Mouse (Mus musculus): Measurements from ENCODE around the gene Vwa8.

Gene Vwa8

DNA sequence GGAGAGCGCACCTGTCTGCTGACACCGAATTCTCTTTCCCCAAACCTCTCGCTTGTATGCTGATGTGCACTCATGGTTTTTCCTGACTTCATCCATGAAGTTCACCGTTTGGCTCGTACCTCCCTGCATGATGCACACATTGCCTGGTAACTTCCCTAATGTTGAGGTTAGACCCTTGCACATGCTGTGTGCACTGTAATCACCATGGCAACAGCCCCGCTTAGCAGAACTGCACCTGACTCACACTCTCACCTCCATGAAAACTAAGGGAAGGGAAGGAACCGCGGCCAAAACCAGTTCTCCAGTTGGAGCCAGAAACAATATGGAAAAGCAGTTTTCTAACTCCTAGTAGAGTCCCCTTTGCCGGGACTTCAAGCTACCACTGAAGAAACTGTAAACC, 294.8 kb downstream of the Vwa8 start:
- no peak for DNase-seq (ENCODE audit: low spot score in 2 of 2)

DNA sequence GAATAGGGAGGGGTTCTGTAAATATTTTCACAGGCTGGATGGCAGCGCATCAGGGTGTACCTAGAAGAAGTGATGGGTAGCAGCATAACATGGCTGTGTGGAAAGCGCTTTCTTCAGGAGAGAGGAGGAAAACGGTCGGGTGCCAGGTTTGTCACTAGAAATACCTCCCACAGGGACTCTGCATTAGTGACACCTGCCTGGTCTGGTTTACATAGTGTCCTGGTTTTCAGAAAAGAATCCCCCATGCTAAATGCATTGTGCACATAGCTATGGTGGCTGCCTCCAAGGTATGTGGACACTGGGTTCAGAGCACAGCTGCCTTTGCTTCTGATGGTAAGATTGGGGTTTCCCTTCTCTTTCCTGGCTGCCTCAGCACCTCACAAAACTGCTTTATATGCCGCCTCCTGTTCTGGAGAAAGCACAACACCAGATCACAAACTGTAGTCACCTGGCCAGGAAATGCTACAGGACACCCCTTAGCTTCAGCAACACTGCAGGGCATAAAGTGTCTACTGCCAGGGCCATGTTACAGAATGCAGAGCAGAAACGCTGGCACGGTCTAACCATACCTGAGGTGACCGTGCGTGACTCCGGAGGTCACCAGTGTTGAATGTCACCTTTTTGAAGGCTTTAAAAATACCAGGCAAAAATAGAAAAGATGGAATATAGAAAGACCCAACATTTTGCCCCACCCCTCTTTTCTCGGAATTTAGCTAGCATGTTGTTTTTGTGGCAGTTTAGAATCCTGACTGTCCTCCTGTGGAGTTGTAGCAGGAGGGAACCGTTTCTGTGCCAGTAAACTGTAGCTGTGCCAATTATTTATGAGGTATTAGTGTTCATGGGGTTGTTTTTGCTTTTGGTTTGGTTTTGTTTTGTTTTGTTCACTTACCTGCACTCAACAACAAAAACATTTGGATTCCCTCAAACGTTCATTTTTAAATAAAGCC, 295.7 kb downstream of the Vwa8 start:
- DNase-seq (ENCODE audit: low spot score in 2 of 2): no peak

GRCm38 (mm10) chr14:79151711-79152110, 302.9 kb downstream of the Vwa8 start:
- no peak for DNase-seq (ENCODE audit: low spot score in 2 of 2)

DNA sequence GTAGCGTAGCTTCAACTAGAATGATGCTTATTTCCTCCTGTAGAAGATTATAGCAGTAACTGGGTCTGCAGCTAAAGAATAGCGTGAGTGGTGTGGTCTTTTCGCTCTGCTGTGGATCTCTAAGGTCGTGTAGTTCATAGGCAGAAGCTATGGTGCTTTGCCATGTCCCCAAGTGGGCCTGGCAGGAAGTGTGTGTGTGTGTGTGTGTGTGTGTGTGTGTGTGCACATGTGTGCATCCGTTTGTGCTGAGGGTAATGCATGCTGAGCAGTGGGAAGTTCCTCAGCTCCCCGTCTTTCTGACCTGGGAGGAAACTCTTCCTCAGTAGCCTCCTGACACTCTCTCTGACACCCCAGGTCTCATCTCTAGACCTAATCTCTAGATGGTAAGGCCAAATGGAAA, 305.0 kb downstream of the Vwa8 start:
- peak; percentile 17 to 39 for DNase-seq (ENCODE audit: low spot score in 2 of 2)

GRCm38 (mm10) chr14:79154961-79155360, 306.1 kb downstream of the Vwa8 start:
- DNase-seq (ENCODE audit: low spot score in 2 of 2): no peak

- no peak for DNase-seq (ENCODE audit: low spot score in 2 of 2)
Measured at GRCm38 (mm10) chr14:79156526-79157411, 307.9 kb downstream of the Vwa8 start.

DNA sequence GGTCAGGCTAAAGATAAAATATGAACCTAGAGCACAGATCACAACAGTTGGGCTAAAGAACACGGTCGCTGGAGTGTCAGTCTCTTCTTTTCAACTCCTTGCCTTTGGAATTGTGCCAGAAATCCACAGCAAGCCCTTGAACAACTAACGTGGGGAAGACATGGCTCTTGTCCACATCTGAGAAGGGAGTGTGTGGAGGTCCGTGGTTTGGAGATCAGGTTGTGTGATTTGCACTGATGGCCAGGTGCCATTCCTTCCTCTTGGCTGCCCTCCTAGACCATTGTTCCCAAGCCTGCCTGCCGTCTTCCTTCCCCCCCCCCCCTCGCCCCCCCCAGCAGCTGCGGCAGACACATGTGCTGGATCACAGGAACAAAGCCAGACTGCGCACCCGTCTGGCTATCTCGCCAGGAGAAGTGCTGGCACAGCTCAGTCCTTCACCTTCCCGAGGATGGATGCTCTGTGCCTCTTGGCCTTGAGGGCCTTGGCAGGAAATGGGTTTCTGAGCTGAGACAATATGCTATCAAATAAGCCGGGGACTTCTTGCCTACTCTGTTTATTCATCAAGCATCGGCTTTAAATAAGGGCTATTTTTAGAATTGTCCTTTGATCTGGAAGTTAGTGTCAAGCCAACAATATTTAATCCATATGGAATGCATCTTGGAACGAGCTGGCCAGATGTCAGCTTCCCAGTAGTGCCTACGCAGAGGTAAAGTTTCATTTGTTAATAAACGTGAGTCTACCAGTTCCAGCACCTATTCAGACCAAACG, 308.8 kb downstream of the Vwa8 start:
- no peak for DNase-seq (ENCODE audit: low spot score in 2 of 2)

GRCm38 (mm10) chr14:79158219-79158521, 309.3 kb downstream of the Vwa8 start:
- DNase-seq (ENCODE audit: low spot score in 2 of 2): no peak

DNA sequence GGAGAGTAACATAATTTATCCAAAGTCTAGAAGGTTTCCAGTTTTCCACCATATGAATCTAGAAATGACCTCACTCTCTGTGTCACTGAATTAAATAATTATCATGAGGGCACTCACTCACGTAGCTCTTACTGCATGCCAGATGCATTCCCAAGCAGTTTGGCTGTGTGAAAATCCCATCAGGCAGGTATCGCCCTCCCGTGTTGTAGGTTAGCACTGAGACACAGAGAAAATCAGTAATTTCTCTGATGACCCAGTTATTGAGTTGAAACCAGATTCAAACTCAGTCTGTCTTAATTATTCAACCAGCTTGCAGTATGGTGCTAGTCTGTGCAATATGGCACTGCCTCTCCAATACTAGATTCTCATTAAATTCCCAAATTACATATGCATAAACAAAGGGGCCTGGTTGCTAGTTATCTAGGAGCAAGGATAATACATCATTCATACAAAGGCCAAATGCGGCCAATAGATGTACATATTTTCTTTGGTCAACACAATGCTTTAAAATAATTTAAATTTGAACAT, 309.9 kb downstream of the Vwa8 start:
- no peak for DNase-seq (ENCODE audit: low spot score in 2 of 2)

GRCm38 (mm10) chr14:79159451-79159850, 310.6 kb downstream of the Vwa8 start:
- DNase-seq (ENCODE audit: low spot score in 2 of 2): no peak

- no peak for DNase-seq (ENCODE audit: low spot score in 2 of 2)
Measured at GRCm38 (mm10) chr14:79160486-79160885, 311.6 kb downstream of the Vwa8 start.

- no peak for DNase-seq (ENCODE audit: low spot score in 2 of 2)
Measured at GRCm38 (mm10) chr14:79160966-79161365, 312.1 kb downstream of the Vwa8 start.

GRCm38 (mm10) chr14:79161741-79162140, 312.9 kb downstream of the Vwa8 start:
- no peak for DNase-seq (ENCODE audit: low spot score in 2 of 2)

- no peak for DNase-seq (ENCODE audit: low spot score in 2 of 2)
Measured at GRCm38 (mm10) chr14:79162678-79163077, 313.8 kb downstream of the Vwa8 start.

DNA sequence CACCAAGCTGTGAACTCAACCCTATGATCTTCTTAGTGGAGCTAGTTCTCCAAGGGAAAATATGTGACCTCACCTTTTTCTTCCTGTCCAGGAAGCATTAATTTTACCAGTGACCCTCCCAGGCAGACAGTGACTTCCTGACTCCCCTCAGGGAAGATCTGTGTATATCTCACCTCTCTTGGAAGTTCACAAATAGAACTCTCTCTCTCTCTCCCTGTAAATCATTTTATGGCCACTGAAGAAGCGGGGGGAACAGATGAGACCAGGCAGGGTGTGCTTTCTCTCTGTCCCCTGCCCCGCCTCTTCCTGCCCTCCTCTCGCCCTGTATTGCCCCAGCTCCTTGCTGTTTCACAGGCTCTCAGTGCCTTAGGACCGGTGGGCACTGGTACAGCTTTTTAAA, 315.5 kb downstream of the Vwa8 start:
- DNase-seq (ENCODE audit: low spot score in 2 of 2): no peak

DNA sequence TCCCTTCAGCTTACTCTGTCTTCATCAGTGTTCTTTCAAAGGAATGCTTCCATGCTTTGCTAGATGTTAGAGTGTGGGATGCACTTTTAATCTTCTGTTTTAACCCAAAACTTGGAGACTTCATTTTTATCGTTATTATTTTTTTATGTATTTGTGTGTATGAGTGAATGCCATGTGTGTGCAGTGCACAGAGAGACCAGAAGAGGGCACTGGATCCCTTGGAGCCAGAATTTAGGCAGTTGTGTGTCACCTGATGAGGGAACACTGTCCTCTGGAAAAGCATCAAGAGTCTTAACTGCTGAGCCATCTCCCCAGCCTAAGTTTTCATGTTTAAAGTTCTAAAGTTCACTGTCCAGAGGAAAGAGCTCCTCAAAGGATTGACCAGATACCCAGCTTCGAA, 316.1 kb downstream of the Vwa8 start:
- no peak for DNase-seq (ENCODE audit: low spot score in 2 of 2)

GRCm38 (mm10) chr14:79174526-79174925, 325.7 kb downstream of the Vwa8 start:
- no peak for DNase-seq (ENCODE audit: low spot score in 2 of 2)

DNA sequence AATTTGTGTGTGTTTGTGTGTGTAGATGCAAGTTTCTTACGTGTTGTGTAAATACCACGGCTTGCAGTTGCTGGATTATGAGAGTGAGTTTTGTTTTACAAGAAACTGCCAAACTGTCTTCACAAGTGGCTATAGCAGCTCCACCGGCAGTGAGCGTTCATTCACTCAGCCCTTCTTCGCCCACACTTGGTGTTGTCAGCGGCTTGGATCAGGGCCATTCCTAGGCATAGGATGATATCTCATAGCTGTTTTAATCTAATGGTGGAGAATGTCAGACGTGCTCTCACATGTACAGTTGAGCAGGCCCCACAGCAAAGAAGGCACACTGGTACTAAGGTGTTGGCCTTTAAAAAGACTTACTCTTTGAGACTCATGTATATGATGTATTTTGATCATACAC, 328.9 kb downstream of the Vwa8 start:
- DNase-seq (ENCODE audit: low spot score in 2 of 2): no peak

GRCm38 (mm10) chr14:79178247-79178646, 329.4 kb downstream of the Vwa8 start:
- DNase-seq (ENCODE audit: low spot score in 2 of 2): no peak

GRCm38 (mm10) chr14:79180078-79180730, 331.4 kb downstream of the Vwa8 start:
- DNase-seq (ENCODE audit: low spot score in 2 of 2): no peak

DNA sequence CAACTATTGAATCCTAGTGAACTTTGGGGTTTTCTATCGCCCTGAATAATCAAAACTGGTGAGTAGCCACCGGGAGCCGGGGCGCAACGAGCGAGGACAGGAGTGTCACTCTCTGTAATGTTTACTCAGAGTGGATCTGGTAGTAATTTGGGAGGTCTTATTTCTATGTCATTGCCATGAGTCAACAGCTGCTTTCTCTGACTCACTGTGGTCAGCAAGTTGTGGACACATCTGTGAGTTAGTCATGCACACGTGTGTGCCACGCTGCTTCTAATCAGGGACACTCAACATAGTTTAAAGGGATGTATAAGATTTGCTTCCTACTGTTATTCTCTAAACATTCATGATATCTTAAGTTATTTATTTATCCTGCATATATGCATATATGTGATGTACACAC, 332.9 kb downstream of the Vwa8 start:
- DNase-seq (ENCODE audit: low spot score in 2 of 2): no peak

Measured in spleen, postnatal 36 days (tissue).